Mouse (Mus musculus) layer of hippocampus, postnatal 14 days (tissue): Measurements from ENCODE around the gene Cntnap1. TPM values are rescaled to one million over a fixed set of nuclear protein-coding genes. Genes with fewer than 3 reads are reported as not detected.
"Not testable (repeated sequence)": the region's sequence is repeated elsewhere in the genome, so short reads cannot be mapped to it uniquely, and the experiment has no call there.

Source experiments
- DNase-seq, 2 experiments: peaks; one replicate each; pipeline ENCODE4 v3.0.0; 2021 to 2022; ENCODE audit warnings: low spot score in 2 of 2, mixed read lengths in 1 of 2
- long read RNA-seq, 2 experiments: library from polyadenylated mRNA; stranded (forward); transcript quantifications; one replicate each; pipeline ENCODE4 v2.0.0; 2021
- total RNA-seq, 2 experiments: library from RNA; stranded (reverse); gene quantifications; 2 replicates each; pipeline ENCODE4 v1.2.3; 2021

Gene Cntnap1
- total RNA-seq = 100 to 1,000 TPM; 137 to 149 TPM
- long read RNA-seq, experiment 1, full-length matches to known transcripts = 8 of 13 reads
- long read RNA-seq, experiment 1, partial matches to known transcripts = 5 of 13 reads
- long read RNA-seq, experiment 1, other reads (novel, unspliced or antisense) = 0 of 13 reads
- long read RNA-seq, experiment 2, full-length matches to known transcripts = 4 of 18 reads
- long read RNA-seq, experiment 2, partial matches to known transcripts = 13 of 18 reads
- long read RNA-seq, experiment 2, other reads (novel, unspliced or antisense) = 1 of 18 reads

- no peak for DNase-seq
Measured at GRCm38 (mm10) chr11:101170354-101170810, at the start of gene Cntnap1. TSS of gene Cntnap1 (plus strand) at chr11:101170523.

DNA sequence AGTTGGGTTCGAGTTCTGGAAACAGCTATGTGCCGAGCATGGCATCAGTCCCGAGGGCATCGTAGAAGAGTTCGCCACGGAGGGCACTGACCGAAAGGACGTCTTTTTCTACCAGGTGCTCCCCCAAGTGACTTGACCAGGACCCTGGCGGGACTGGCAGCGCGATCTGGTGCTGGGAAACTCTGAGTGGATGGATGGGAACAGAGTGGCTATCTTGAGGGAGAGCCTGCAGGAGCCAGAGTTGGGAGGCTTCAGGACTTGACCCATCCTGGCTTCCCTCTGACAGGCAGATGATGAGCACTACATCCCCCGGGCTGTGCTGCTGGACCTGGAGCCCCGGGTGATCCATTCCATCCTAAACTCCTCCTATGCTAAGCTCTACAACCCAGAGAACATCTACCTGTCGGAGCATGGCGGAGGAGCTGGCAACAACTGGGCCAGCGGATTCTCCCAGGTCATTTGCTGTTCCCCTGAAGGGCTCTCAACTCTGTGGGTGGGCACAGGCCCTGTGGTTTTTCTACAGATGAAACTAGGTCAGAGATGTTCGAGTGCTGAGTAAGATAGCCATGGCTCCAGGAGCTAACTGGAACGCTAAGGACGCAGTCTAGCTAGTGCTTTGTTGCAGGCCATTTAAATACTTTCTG is 49.7 kb upstream of the Cntnap1 start:
- DNase-seq = no peak

DNA sequence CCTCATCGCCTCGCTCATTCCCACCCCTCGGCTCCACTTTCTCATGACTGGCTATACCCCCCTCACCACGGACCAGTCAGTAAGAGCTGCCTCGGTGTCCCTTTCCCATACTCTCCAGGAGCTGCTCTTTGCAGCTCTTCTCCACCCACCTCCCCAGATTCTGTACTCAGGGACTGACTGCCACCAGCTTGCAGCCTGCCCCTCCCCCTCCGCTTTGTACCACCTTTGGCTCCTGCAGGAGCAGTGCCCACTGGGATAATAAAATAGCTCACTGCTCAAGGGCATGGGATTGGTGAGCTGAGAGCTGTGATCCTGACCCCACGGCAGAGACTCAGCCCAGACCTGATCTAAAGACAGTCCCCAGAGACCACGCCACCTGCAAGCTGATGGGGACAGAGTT is 45.8 kb upstream of the Cntnap1 start:
- not testable (repeated sequence) for DNase-seq

DNA sequence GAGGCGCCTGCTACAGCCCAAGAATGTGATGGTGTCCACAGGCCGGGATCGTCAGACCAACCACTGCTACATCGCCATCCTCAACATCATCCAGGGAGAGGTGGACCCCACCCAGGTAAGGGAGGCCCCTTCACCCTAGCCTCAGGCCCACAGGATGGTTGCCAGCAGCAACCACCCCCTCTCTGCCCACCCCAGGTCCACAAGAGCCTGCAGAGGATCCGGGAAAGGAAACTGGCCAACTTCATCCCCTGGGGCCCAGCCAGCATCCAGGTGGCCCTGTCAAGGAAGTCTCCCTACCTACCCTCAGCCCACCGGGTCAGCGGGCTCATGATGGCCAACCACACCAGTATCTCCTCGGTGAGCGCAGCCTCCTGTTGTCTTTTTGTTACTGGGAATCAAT is 45.3 kb upstream of the Cntnap1 start:
- not testable (repeated sequence) for DNase-seq

DNA sequence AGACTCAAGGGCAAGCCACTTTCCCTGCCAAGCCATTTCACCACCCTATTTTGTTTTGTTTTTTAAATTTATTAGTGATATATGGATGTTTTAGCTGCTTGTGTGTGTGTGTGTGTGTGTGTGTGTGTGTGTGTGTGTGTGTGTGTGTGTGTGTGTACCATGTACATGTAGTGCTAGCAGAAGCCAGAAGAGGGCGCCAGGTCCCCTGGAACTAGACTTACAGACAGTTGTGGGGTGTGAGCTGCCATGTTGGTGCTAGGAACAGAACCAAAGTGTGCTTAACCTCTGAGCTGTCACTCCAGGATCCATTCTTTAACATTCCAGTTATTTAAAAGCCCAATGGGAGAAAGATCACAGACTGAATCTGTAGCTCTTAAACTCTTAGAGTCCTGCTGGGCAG is 43.2 kb upstream of the Cntnap1 start:
- DNase-seq = no peak

DNA sequence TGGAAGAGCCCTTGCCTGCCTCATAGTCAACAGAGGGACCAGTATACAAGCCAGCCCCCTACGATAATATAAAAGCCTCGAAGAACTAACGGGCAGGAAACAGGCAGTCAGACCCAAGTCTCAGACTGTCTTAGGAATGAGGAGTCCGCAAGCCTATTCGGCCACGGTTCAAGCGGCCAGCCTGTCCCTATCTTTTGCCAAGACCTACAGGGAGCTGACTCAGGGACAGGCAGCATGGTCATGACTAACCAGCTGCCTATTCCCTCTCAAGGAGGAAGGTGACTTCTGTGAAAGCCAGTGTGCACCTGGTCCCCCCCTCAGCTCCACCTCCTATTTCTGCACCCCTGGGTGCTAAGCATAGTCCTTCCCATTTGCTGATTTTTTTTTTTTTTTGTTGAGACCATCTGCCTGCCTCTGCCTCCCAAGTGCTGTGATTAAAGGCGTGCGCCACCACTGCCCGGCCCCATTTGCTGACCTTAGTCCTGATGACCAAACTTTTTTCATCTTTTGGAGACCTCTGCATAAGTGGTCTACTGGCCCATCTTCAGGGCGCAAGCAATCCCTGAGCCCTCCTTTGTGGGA is 41.2 kb upstream of the Cntnap1 start:
- no peak for DNase-seq

- DNase-seq = no peak
Measured at GRCm38 (mm10) chr11:101130056-101130756, 40.1 kb upstream of the Cntnap1 start.

DNA sequence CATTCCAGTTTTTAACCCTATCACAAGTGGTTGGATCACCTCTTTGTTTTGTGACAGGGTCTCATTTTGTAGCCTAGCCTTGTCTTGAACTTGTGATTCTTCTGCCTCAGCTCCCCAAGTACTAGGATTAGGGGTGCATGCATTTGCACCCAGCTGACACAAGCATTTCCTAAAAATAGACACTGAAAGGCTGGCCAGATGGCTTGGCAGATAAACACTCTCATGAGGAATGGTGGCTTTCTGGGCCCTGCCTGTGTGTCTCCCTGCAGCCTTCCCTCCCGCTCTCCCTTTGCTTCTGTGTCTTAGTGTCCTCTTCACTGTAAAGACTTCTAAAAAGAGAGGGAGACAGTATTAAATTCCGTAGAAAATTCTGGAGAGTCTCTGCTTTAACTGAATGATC is 39.1 kb upstream of the Cntnap1 start:
- no peak for DNase-seq

DNA sequence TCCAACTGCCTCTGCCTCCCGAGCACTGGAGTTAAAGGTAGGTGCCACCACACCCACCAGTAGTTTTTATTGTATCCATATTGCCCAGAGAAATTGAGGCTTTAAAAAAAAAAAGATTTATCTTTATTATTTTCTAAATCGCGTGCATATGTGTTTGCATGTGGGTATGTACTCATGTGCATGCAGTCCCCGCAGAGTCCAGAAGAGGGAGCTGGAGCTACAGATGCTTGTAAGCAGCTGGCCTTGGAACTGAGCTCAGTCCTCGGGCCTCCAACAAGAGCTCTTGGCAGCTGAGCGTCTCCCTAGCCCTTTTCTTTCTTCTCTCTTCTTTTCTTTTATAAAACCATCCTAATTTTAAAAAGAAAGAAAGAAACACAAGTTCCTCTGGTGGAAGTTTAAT is 38.6 kb upstream of the Cntnap1 start:
- no peak for DNase-seq

GRCm38 (mm10) chr11:101133037-101133436 is 37.3 kb upstream of the Cntnap1 start:
- DNase-seq = no peak

- peak in 1 of 2 experiments; percentile 48 for DNase-seq
Measured at GRCm38 (mm10) chr11:101134217-101134865, 36.0 kb upstream of the Cntnap1 start.

GRCm38 (mm10) chr11:101137000-101137399 is 33.3 kb upstream of the Cntnap1 start:
- DNase-seq = no peak

DNA sequence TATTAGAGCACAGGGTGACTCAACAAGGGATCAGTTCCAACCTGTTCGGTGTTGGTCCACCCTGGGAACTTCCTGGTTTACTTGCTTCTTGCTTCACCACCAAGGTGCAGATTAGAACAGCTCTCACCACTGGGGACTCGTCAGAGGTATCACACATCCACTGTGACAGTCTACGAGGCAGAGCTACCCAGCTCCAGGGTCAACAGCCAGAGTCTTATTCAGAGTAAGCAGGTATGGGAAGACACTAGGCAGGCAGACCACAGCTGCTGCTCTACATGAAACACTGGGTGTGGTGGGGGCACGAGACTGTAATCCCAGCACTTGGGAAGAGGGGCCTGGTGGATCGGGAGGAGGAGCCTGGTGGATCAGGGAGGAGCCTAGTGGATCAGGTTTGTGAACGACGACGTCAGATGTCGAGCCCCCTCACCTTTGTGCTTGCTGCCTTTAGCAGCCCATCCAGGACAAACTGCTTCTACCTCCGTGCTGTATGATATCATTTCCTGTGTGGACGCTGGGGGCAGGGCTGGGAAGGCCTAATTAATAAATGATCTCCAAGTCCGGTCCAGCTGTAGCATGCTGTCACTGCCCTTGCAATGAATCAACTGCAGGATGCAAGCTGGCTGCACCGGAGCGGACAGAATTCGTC is 31.7 kb upstream of the Cntnap1 start:
- no peak for DNase-seq

DNA sequence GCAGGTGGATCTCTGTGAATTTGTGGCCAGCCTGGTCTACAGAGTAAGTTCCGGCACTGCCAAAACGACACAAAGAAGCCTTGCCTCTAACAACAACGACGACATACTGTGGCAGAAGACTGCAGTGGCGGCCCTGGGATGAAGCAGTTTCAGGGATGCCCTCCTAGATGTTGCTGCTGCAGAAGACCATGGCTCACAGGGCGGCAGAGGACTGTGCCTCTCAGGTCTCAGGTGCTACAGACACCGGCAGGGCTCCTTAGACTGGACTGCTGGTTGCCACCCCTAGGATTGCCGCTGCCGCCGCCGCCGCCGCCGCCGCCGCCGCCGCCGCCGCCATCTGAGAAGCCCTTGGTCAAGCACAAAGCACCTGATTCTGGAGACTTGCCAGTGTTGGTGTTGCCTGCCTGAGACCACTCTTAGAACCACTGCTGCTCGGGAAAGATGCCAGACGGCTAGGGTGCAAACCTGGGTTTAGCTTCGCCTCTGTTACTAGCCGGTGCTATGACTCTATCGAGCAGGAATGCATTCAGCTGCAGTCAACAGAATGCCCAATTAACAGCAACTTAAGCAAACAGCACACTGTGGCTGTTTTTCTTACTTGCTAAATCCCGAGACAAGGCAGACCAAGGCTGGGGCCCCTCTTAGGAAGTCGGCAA is 30.0 kb upstream of the Cntnap1 start:
- DNase-seq = no peak

DNA sequence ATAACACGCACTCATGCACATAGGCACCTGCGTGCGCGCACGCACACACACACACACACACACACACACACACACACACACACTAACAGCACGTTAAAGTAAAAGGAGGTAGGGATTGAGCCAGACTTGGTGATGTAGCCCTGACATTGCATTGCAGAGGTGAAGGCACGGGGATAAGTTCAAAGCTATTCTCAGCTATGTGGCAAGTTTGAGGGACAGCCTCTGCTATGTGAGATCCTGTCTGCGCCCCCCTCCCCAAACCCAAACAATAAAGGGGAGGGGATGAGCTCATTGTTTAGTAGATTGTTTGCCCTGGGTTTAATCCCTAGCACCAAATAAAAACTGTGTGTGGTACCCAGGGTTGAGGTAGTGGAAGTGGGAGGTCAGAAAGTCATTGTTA is 29.2 kb upstream of the Cntnap1 start:
- DNase-seq = no peak

DNA sequence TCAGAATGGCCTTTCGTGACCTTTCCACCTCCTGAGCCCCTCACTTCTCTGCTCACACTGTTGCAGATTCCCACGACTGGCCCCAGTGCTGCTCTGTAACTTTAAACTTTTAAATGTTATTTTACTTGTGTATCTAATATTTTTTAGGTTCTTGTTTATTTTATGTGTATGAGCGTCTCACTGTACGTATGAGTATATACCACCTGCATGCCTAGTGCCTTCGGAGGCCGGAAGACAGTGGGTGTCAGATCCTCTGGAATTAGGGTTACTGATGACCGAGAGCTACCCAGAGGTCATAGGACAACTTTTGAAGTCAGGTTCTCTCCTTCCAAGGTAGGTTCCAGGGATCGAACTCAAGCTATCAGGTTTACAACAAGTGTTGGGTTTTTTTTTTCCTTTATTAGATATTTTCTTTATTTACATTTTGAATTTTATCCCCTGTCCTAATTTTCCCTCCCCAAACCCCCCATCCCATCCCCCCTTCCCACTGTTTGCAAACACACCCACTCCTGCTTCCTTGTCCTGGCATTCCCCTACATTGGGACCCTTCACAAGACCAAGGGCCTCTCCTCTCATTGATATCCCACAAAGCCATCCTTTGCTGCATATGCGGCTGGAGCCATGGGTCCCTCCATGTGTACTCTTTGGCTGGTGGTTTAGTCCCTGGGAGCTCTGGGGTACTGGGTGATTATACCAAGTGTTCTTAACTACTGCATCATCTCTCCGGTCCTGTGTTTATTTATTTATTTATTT is 27.9 kb upstream of the Cntnap1 start:
- DNase-seq = no peak

GRCm38 (mm10) chr11:101143338-101144225 is 26.7 kb upstream of the Cntnap1 start:
- peak in 1 of 2 experiments; percentile 43 for DNase-seq

DNA sequence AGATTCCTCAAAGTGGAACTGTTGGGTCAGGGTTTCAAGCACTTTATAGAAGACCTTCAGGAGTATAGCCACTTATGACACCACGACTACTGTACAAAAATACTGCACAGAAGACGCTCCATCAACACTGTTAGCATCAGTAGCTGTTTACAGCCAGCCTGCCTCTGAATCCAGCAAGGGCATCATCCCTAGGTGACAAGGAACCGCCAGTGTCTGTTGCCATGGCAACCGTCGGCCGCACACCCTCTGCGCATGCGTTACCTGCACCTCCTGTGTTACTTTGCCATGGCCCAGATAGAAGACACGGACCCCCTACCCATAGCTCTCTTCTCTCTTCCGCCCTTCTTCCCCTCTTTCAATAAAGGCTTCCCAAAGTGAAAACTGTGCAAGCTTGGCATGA is 23.9 kb upstream of the Cntnap1 start:
- no peak for DNase-seq

GRCm38 (mm10) chr11:101148751-101149150 is 21.6 kb upstream of the Cntnap1 start:
- no peak for DNase-seq
